Mouse (Mus musculus) embryonic facial prominence, embryonic 14.5 days (tissue): Measurements from ENCODE around the gene Cald1. TPM values are rescaled to one million over a fixed set of nuclear protein-coding genes. Genes with fewer than 3 reads are reported as not detected.

Source experiments
- ATAC-seq: fragments of 200-750 bp; cut with Nextera tagmentation; 2 replicates; pipeline ENCODE4 v1.8.0; 2017; ENCODE audit warnings: low read depth, moderate number of reproducible peaks, moderate TSS enrichment
- DNase-seq: peaks from one replicate; pipeline ENCODE4 v3.0.0-alpha.2; 2015; ENCODE audit warnings: low spot score
- H3K27ac ChIP-seq: fragments of 300-500 bp; sonication (generic); replicated peaks from 2 replicates; pipeline ENCODE4 v1.5.1; 2014; ENCODE audit warnings: low read depth, mild to moderate bottlenecking, low read length, moderate library complexity
- H3K27me3 ChIP-seq: fragments of 300-500 bp; sonication (generic); replicated peaks from 2 replicates; pipeline ENCODE4 v1.6.1; 2014; ENCODE audit warnings: low read length; ENCODE audit not compliant: control insufficient read depth, insufficient read depth
- H3K36me3 ChIP-seq: fragments of 300-500 bp; sonication (generic); 2 replicates; pipeline ENCODE4 v1.6.1; 2014; ENCODE audit warnings: low read length, mixed read lengths; ENCODE audit not compliant: control insufficient read depth, insufficient read depth
- H3K4me1 ChIP-seq: fragments of 300-500 bp; sonication (generic); 2 replicates; pipeline ENCODE4 v1.6.1; 2014; ENCODE audit warnings: antibody characterized with exemption, low read length; ENCODE audit not compliant: control insufficient read depth, insufficient read depth
- H3K4me2 ChIP-seq: fragments of 300-500 bp; sonication (generic); 2 replicates; pipeline ENCODE4 v1.6.1; 2014; ENCODE audit warnings: low read depth, mild to moderate bottlenecking, low read length, moderate library complexity, mixed read lengths
- H3K4me3 ChIP-seq: fragments of 300-500 bp; sonication (generic); 2 replicates; pipeline ENCODE4 v1.5.1; 2014; ENCODE audit warnings: low read depth, mild to moderate bottlenecking, low read length
- H3K9ac ChIP-seq: fragments of 300-500 bp; sonication (generic); 2 replicates; pipeline ENCODE4 v1.6.1; 2014; ENCODE audit warnings: low read depth, mild to moderate bottlenecking, low read length, moderate library complexity, mixed read lengths
- H3K9me3 ChIP-seq: fragments of 300-500 bp; sonication (generic); 2 replicates; pipeline ENCODE4 v1.6.1; 2016; ENCODE audit warnings: low read length; ENCODE audit not compliant: control insufficient read depth
- WGBS: fragments of 180-500 bp; shearing (Covaris S2); extraction: QIAGEN DNeasy Blood & Tissue Kit; methylation state at CpG from one replicate; pipeline ENCODE4 v1.1.7; 2014; 5-methylcytosine and 5-hydroxymethylcytosine counted together
- polyA plus RNA-seq: library from polyadenylated mRNA; unstranded; fragments of >200 nt; fragmentation: Nextera tagmentation; extraction: Ambion mirVana; gene quantifications from 2 replicates; pipeline ENCODE4 v1.2.1, GENCODE M21; 2014

Gene Cald1
- polyA plus RNA-seq, 1 experiment from 2014 or later: 227 TPM

DNA sequence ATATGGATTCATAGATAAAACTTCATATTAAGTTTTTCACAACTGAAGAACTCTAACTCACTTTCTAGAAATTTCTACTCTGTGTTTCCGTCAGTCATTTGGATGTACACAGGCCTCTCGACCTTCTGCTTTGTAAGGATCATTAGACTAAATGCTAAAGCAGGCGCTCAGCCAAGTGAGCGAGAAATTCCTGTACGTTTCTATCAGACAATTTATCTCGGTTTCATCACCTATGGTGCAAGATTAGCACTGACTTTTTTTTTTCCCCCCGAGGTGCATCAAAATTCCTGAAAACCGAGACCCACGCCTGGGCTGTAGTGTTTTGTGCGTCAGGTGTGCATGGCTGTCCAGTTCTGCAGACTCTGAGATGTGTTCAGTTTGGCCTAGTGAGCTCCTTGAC, 113.3 kb downstream of the Cald1 start:
- no peak for DNase-seq
- Histone ChIP-seq H3K4me3 (no peak overlapping the region), H3K4me2 (peak overlapping the region; percentile 78), H3K27me3 (no peaks in the 10 kb centered on the region), H3K36me3 (0 out of 2 replicates have a peak, but pooled peaks cover 8% of the 10 kb centered on the region), H3K4me1 (peaks cover 56% of the 10 kb centered on the region), H3K9me3 (no peaks in the 10 kb centered on the region), H3K27ac (no peak overlapping the region; the same call in 1 of the 2 replicates), H3K9ac (no peak overlapping the region)
- no peak for ATAC-seq
- WGBS: 52% methylated on average over 10 of the region's 10 CpGs

DNA sequence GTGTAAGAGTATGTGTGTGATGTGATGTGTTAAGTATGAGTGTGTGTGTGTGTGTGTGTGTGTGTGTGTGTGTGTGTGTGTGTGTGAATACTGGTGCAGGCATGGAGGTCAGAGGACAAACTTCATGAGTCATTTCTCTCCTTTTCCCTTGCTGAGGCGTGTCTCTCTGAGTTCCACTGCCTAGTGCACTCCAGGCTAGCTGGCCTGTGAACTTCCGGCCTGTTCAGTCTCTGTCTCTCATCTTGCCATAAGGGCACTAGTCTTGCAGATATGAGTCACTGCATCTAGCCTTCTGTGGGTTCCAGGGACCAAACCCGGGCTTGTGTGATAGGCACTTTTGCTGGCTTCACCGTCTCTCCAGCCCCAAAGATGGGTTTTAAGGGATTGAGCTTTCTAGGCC, 114.9 kb downstream of the Cald1 start:
- Histone ChIP-seq H3K9me3 (no peaks in the 10 kb centered on the region), H3K4me1 (peaks cover 48% of the 10 kb centered on the region), H3K4me2 (no peak overlapping the region), H3K36me3 (0 out of 2 replicates have a peak, but pooled peaks cover 8% of the 10 kb centered on the region), H3K27me3 (no peaks in the 10 kb centered on the region), H3K9ac (no peak overlapping the region), H3K4me3 (no peak overlapping the region), H3K27ac (no peak overlapping the region)
- ATAC-seq: no peak
- 70% methylated on average over 3 of the region's 4 CpGs for WGBS
- DNase-seq: no peak

DNA sequence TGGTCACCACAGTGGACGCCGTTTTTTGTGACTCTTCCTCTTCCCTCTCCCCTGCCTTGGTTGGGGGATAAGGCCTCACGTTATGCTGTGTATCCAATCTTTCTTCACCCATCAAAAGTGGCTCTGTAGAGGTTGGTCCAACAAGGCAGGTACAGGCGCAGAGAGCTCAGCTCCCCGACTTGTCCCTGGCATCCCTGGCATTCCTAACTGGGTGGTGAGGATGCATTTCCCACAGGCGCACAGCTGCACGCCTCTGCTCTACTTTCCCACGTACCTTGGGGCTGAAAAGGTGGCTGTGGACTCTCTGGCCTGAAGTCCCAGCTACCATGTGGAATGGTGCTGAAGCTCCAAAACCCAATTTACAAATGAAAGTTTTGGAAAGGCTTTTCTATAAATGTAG, 115.5 kb downstream of the Cald1 start:
- Histone ChIP-seq H3K9ac (no peak overlapping the region), H3K36me3 (0 out of 2 replicates have a peak, but pooled peaks cover 8% of the 10 kb centered on the region), H3K4me3 (no peak overlapping the region), H3K9me3 (no peaks in the 10 kb centered on the region), H3K27ac (peak overlapping the region; percentile 8; the same call in 1 of the 2 replicates), H3K27me3 (no peaks in the 10 kb centered on the region), H3K4me2 (no peak overlapping the region), H3K4me1 (peaks cover 47% of the 10 kb centered on the region)
- WGBS: 82% methylated on average over 8 of the region's 8 CpGs
- DNase-seq (no peak), ATAC-seq (no peak)

DNA sequence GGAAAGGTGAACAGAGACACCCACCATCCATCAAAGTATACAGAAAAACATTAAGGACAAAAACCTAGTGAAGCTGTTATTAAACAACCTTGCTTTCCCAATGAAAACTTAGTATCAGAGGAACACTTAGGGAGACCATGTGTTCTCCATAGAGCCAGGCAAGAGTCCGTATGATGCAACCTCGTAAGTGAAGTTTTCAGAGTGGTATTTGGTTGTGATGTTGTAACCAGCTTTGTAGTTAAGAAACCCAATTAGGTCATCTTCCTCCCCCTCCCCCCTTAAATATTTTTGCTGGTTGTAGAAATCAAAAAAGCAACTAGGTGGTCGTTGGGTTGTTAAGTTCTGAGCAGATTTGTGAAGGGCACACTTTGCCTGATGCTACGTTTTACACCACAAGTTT, 116.3 kb downstream of the Cald1 start:
- H3K4me2 ChIP-seq: no peak overlapping the region
- H3K27me3 ChIP-seq: no peaks in the 10 kb centered on the region
- H3K9me3 ChIP-seq: no peaks in the 10 kb centered on the region
- no peak overlapping the region for H3K27ac ChIP-seq
- no peak overlapping the region for H3K4me3 ChIP-seq
- 80% methylated on average over 4 of the region's 4 CpGs for WGBS
- ATAC-seq (no peak), DNase-seq (no peak)
- H3K4me1 ChIP-seq: peaks cover 55% of the 10 kb centered on the region
- no peak overlapping the region for H3K9ac ChIP-seq
- peaks cover 9% of the 10 kb centered on the region; the same call in 1 of the 2 replicates for H3K36me3 ChIP-seq

DNA sequence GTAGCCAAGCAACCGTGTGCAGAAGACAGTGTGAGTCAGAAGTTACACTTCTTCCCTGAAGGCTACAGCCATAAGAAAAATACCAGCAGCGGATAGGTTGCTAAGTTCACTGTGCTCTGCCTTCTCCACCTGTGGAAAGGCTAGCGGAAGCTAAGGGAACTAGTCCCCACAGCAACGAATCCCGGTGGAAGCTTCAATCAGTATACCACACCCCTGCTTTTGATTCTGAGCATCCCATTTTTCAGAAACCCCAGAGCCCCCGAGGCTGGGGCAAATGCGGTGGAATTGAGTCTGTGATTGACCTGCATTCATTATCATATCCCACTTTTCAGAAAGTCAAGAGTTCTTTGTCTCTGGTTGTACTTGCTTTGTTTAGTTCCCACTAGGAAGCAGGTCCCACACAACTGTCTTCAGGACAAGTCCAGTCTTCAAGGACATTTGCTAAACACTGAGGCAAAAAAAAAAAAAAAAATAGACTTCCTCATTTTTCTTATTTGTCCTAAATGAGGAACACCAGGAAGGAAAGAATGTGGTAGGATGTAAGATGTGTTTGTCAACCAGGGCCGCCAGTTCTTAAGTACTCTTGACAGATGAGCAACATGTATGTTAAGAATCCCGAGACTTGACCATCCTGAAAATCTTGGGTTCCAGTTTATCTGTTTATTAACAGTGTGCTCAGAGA, 118.0 kb downstream of the Cald1 start:
- Histone ChIP-seq H3K36me3 (peaks cover 18% of the 10 kb centered on the region; the same call in 1 of the 2 replicates), H3K4me2 (no peak overlapping the region), H3K4me1 (peaks cover 48% of the 10 kb centered on the region), H3K27ac (no peak overlapping the region), H3K9me3 (no peaks in the 10 kb centered on the region), H3K9ac (no peak overlapping the region), H3K4me3 (no peak overlapping the region), H3K27me3 (no peaks in the 10 kb centered on the region)
- DNase-seq (no peak), ATAC-seq (no peak)
- WGBS: 86% methylated on average over 9 of the region's 9 CpGs

DNA sequence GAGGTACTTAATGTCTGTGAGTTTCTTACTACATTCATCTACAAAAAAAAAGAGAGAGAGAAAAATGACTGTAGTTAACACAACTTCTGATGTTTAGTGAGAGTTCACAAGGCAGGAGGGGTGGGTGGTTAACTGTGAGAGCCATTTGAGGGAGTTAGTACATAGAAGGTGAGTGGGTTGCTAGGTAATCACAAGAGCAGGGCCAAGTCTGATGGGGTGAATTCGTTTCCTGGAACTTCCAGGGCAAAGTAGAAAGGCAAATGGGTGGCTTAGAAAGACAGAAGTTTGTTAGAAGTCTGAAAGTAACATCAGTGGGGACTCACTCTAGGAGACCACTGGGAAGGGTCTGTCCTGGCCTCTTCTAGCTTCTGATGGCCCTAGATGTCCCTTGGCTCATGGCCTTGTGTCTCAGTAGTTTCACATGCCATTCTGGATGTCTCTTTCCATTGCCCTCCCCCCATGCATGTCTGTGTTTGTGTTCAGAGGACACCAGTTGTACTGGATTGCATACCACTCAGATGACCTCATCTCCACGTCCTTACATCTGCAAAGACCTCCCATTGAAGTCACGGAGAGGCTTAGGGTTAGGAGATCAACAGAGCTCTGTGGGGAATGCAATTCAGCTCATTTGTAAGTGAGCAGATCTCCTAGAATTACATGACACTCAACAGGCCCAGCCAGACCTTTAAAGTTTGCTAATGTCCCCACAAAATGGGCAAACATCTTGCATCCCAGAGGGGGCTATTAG, 118.8 kb downstream of the Cald1 start:
- WGBS: 39% methylated on average over 3 of the region's 3 CpGs
- H3K27ac ChIP-seq: no peak overlapping the region
- no peaks in the 10 kb centered on the region for H3K27me3 ChIP-seq
- no peak overlapping the region for H3K4me2 ChIP-seq
- H3K9ac ChIP-seq: no peak overlapping the region
- no peaks in the 10 kb centered on the region for H3K9me3 ChIP-seq
- peak; percentile 80 for DNase-seq
- peaks cover 46% of the 10 kb centered on the region for H3K4me1 ChIP-seq
- H3K4me3 ChIP-seq: no peak overlapping the region
- peak; percentile 71; the same call in 1 of the 2 replicates for ATAC-seq
- peaks cover 18% of the 10 kb centered on the region; the same call in 1 of the 2 replicates for H3K36me3 ChIP-seq

DNA sequence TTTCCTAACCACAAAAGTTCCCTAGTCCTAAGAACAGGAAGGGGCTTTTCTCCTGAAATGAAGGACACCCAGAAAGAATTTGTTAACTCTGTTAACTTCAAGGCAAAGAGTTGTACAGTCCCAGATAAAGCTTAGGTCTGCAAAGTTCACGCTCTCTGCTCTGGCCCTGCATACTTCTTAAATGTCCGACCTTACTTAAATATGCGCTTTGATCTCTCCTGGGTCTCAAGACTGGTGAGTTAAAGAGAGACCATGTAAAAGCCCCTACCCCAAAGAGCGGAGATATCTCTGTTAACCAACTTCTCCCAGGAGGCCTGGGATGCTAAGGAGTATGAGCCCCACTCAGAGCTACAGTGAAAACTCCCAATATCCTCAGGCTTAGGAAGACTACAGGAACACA, 119.4 kb downstream of the Cald1 start:
- Histone ChIP-seq H3K4me1 (peaks cover 42% of the 10 kb centered on the region), H3K4me2 (no peak overlapping the region), H3K4me3 (no peak overlapping the region), H3K36me3 (peaks cover 18% of the 10 kb centered on the region; the same call in 1 of the 2 replicates), H3K27ac (0 out of 2 replicates have a peak overlapping the region, but pooled peaks have one; percentile 17), H3K9ac (no peak overlapping the region), H3K27me3 (no peaks in the 10 kb centered on the region), H3K9me3 (no peaks in the 10 kb centered on the region)
- DNase-seq (no peak), ATAC-seq (no peak)
- 68% methylated on average over 4 of the region's 4 CpGs for WGBS

DNA sequence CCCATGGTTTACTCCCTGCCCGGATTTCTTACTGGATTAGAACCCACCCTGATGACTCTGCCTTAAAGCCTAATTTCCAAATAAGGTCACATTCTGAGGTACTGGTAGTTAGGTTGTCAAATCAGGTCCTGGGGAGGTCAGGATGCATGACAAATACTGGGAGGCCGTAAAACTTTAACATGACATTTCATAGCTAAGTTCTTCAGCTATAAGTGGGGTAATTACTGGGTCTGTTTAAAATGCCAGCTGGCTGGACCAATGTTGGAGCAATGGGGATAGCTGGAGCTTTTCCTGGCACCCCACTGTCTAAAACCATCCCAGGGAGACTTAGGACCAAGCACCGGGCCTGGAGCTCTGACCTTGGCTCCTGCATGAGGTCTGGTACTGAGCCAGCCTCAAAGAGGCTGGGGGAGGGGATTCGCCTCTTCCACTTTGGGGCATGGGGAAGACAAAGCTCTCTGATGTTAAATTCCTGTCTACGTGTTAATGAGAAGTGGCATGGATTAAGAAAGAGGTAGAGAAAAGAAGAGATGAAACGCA, 120.9 kb downstream of the Cald1 start:
- ATAC-seq: no peak

More for the DNA sequence above, 120.9 kb downstream of the Cald1 start:
- Histone ChIP-seq H3K9ac (no peak overlapping the region), H3K4me3 (no peak overlapping the region), H3K27me3 (no peaks in the 10 kb centered on the region), H3K9me3 (no peaks in the 10 kb centered on the region), H3K4me1 (peaks cover 32% of the 10 kb centered on the region), H3K36me3 (peaks cover 30% of the 10 kb centered on the region), H3K4me2 (no peak overlapping the region), H3K27ac (no peak overlapping the region)
- no peak for DNase-seq
- 63% methylated on average over 6 of the region's 6 CpGs for WGBS
